Mouse (Mus musculus) T-cell, adult 2 months (primary cell): ENCODE measurements around the gene Esrrg.

Experiments
- DNase-seq: peaks from one replicate; pipeline ENCODE4 v3.0.0; 2022; ENCODE audit warnings: low spot score

Esrrg gene

GRCm38 (mm10) chr1:188261903-188262682, 653.5 kb downstream of the Esrrg start, which contains the start of gene Ush2a:
Gene Ush2a (plus strand): TSS chr1:188262023.
- DNase-seq: no peak
